ENCODE assay signal across 21 mouse cellular contexts in genomic region chr4:140971691-140972090, GRCm38 (mm10). TPM values are rescaled to one million over a fixed set of nuclear protein-coding genes. Genes with fewer than 3 reads are reported as not detected.
A peak's percentile ranks its signal among the peaks of the same experiment; 100 is the strongest.
DNase-seq lines count a peak whose midpoint lies in the region; ATAC-seq and TF ChIP-seq lines count a peak whose summit lies in the region.
"Had no signal": no experiment of that assay in that cellular context is flagged by ENCODE, and none has a peak within 500 bp of the region (broad histone marks: within the 10 kb centered on the region; RNA-seq: fewer than 3 reads in every experiment).

No protein-coding gene starts in this region.

- peaks cover 18% of the 10 kb centered on the region for H3K36me3 ChIP-seq in splenic B cell, adult 2 months (ENCODE audit: control insufficient read depth, insufficient read depth, low read length, poor library complexity, severe bottlenecking)
- H3K36me3 ChIP-seq in forebrain, embryonic 11.5 days (ENCODE audit: control insufficient read depth, insufficient read depth, low read length): peaks cover 6% of the 10 kb centered on the region

- TF ChIP-seq CTCF in layer of hippocampus, adult 2 months (conservative IDR thresholded peaks at IDR 0.05): no peak

- no peaks in the 10 kb centered on the region for H3K4me1 ChIP-seq in forebrain, embryonic 11.5 days (replicated peaks; ENCODE audit: control insufficient read depth, insufficient read depth, low read length)
- H3K4me1 ChIP-seq: forebrain, embryonic 10.5 days; forebrain, embryonic 15.5 days; heart, embryonic 12.5 days; hindbrain, embryonic 10.5 days had no signal

- H3K4me2 ChIP-seq in forebrain, embryonic 11.5 days (ENCODE audit: low read depth, low read length, severe bottlenecking): no peak overlapping the region
- H3K4me2 ChIP-seq: embryonic facial prominence, embryonic 15.5 days; forebrain, embryonic 15.5 days; heart, embryonic 12.5 days; hindbrain, embryonic 14.5 days; intestine, embryonic 15.5 days had no signal

- H3K9ac ChIP-seq in forebrain, embryonic 11.5 days (ENCODE audit: low read length): no peak overlapping the region
- H3K9ac ChIP-seq: embryonic facial prominence, embryonic 15.5 days; forebrain, embryonic 15.5 days; heart, embryonic 12.5 days; hindbrain, embryonic 14.5 days; intestine, embryonic 15.5 days had no signal

- no peak for DNase-seq in layer of hippocampus, adult 2 months (ENCODE audit: low spot score in 2 of 2)
- no peak for DNase-seq in layer of hippocampus, adult 11-12 months (ENCODE audit: low spot score)
- DNase-seq in 3T3-L1 (ENCODE audit: low read depth, low spot score) (peak; percentile 63), R1 (ENCODE audit: low read depth, low spot score) (peak; percentile 55)
- DNase-seq in splenic B cell, adult 2 months (ENCODE audit: low read depth, low spot score): peak; percentile 33
- no peak for DNase-seq in forebrain, embryonic 11.5 days (ENCODE audit: low spot score)
- DNase-seq in right cerebral cortex, postnatal 4 days: no peak
- DNase-seq: adrenal gland, postnatal 36 days; cerebellum, adult 11 months; cerebellum, adult 8-10 months; cerebellum, postnatal 36 days; gastrocnemius, postnatal 10 days had no signal

- 93% methylated on average over 13 of the region's 13 CpGs for WGBS in forebrain, embryonic 11.5 days

- ATAC-seq in forebrain, embryonic 11.5 days (replicated peaks; ENCODE audit: low FRiP score): no peak
- ATAC-seq: forebrain, embryonic 15.5 days; intestine, embryonic 15.5 days had no signal

- H3K27me3 ChIP-seq in splenic B cell, adult 2 months (ENCODE audit: control insufficient read depth, insufficient read depth, low read length, poor library complexity, severe bottlenecking): no peaks in the 10 kb centered on the region
- H3K27me3 ChIP-seq in forebrain, embryonic 11.5 days (ENCODE audit: control insufficient read depth, insufficient read depth, low read length): no peaks in the 10 kb centered on the region
- H3K27me3 ChIP-seq: embryonic facial prominence, embryonic 15.5 days; forebrain, embryonic 15.5 days; heart, embryonic 12.5 days; intestine, embryonic 15.5 days had no signal

- no peak overlapping the region for H3K4me3 ChIP-seq in layer of hippocampus, adult 2 months
- no peak overlapping the region for H3K4me3 ChIP-seq in forebrain, embryonic 11.5 days (ENCODE audit: low read depth, low read length)
- H3K4me3 ChIP-seq: embryonic facial prominence, embryonic 15.5 days; erythroblast, embryonic 14.5 days; forebrain, embryonic 10.5 days; forebrain, embryonic 15.5 days; heart, embryonic 12.5 days; hindbrain, embryonic 10.5 days; intestine, embryonic 15.5 days had no signal

- peak overlapping the region; percentile 10; the same call in 1 of the 2 replicates for H3K27ac ChIP-seq in layer of hippocampus, adult 2 months
- H3K27ac ChIP-seq in forebrain, embryonic 11.5 days (ENCODE audit: low read depth, low read length): no peak overlapping the region
- H3K27ac ChIP-seq: embryonic facial prominence, embryonic 15.5 days; forebrain, embryonic 10.5 days; forebrain, embryonic 15.5 days; hindbrain, embryonic 10.5 days; hindbrain, embryonic 14.5 days; intestine, embryonic 15.5 days had no signal

- no peaks in the 10 kb centered on the region for H3K9me3 ChIP-seq in forebrain, embryonic 11.5 days (ENCODE audit: control insufficient read depth, low read length)
- H3K9me3 ChIP-seq: embryonic facial prominence, embryonic 15.5 days; forebrain, embryonic 10.5 days; forebrain, embryonic 15.5 days; heart, embryonic 12.5 days; hindbrain, embryonic 10.5 days; intestine, embryonic 15.5 days had no signal

RNA-seq across cellular contexts. Expression of gene Sdhb, which starts 10.7 kb away (rescaled TPM):
- total RNA-seq in layer of hippocampus, adult 2 months (2021): 100 to 1,000 TPM; 170 to 183 TPM
- polyA plus RNA-seq in forebrain, embryonic 11.5 days (2014; fragmentation: Nextera tagmentation; extraction: Ambion mirVana): 375 and 401 TPM in 2 replicates

RNA-seq across cellular contexts. Expression of gene Atp13a2, which starts 15.0 kb away (rescaled TPM):
- 100 to 1,000 TPM; 155 to 162 TPM for total RNA-seq in layer of hippocampus, adult 2 months (2021)
- 51.2 and 54.9 TPM in 2 replicates for polyA plus RNA-seq in forebrain, embryonic 11.5 days (2014; fragmentation: Nextera tagmentation; extraction: Ambion mirVana)

RNA-seq across cellular contexts. Expression of gene Mfap2, which starts 38.5 kb away (rescaled TPM):
- 1 to 10 TPM; 4.5 to 6.9 TPM for total RNA-seq in layer of hippocampus, adult 2 months (2021)
- polyA plus RNA-seq in forebrain, embryonic 11.5 days (2014; fragmentation: Nextera tagmentation; extraction: Ambion mirVana): 263 and 298 TPM in 2 replicates
- total RNA-seq: granulocyte monocyte progenitor cell, adult 5-6 weeks had no signal

Comparison
In these comparisons a context has a peak if more than half of its experiments do, and no peak if none do; other contexts are left out.
1. DNase-seq: peak in 3T3-L1 (single experiment), R1 (single experiment) and splenic B cell, adult 2 months (single experiment); none in layer of hippocampus, adult 2 months (0 of 2), layer of hippocampus, adult 11-12 months (single experiment), forebrain, embryonic 11.5 days (single experiment) and right cerebral cortex, postnatal 4 days (single experiment).